Comparison of ENCODE assay signal across 8 mouse cellular contexts in genomic region chr5:110493785-110494184, GRCm38 (mm10). TPM values are rescaled to one million over a fixed set of nuclear protein-coding genes. Genes with fewer than 3 reads are reported as not detected.
DNase-seq lines count a peak whose midpoint lies in the region; ATAC-seq lines count a peak whose summit lies in the region.

No protein-coding gene starts in this region.

- H3K4me3 ChIP-seq in hindbrain, embryonic 15.5 days: no peak overlapping the region

- peak overlapping the region; percentile 26; the same call in 1 of the 2 replicates for H3K4me2 ChIP-seq in hindbrain, embryonic 15.5 days

- H3K4me1 ChIP-seq in hindbrain, embryonic 15.5 days (replicated peaks): peaks cover 12% of the 10 kb centered on the region

- H3K36me3 ChIP-seq in hindbrain, embryonic 15.5 days: no peaks in the 10 kb centered on the region

- DNase-seq in adrenal gland, adult (ENCODE audit: inconsistent age in 2 of 2, low spot score in 1 of 2): peak; percentile 72 to 90
- DNase-seq in cerebellum, postnatal 25 days: peak; percentile 75 to 81
- DNase-seq in frontal cortex, postnatal 25 days (ENCODE audit: low spot score in 2 of 2): peak; percentile 60 to 62
- peak; percentile 70 to 72 for DNase-seq in layer of hippocampus, postnatal 14 days (ENCODE audit: low spot score in 2 of 2)
- peak; percentile 65 for DNase-seq in right cerebral cortex, postnatal 25 days

- peak overlapping the region; percentile 40 for H3K27ac ChIP-seq in hindbrain, embryonic 15.5 days (replicated peaks)

- H3K9ac ChIP-seq in hindbrain, embryonic 15.5 days: 0 out of 2 replicates have a peak overlapping the region, but pooled peaks have one; percentile 2

- WGBS in hindbrain, embryonic 15.5 days: 7% methylated on average over 4 of the region's 4 CpGs

- peak; percentile 82 for ATAC-seq in hindbrain, embryonic 15.5 days (ENCODE audit: low FRiP score, low read depth)
- peak; percentile 84 for ATAC-seq in megakaryocyte-erythroid progenitor cell, adult 5-6 weeks (replicated peaks; ENCODE audit: low FRiP score, low TSS enrichment, poor library complexity, severe bottlenecking)
- no peak for ATAC-seq in erythroid progenitor cell, adult 5-6 weeks (replicated peaks; ENCODE audit: low FRiP score, poor library complexity, severe bottlenecking)

- no peaks in the 10 kb centered on the region for H3K27me3 ChIP-seq in hindbrain, embryonic 15.5 days

- no peaks in the 10 kb centered on the region for H3K9me3 ChIP-seq in hindbrain, embryonic 15.5 days

RNA-seq across cellular contexts. Expression of gene Fbrsl1, which starts 45.5 kb away (rescaled TPM):
- 20.8 and 25.1 TPM in 2 replicates for polyA plus RNA-seq in hindbrain, embryonic 15.5 days (2015; fragmentation: Nextera tagmentation; extraction: Ambion mirVana)
- total RNA-seq in layer of hippocampus, postnatal 14 days (2021): 10 to 100 TPM; 80.9 to 90.8 TPM
- total RNA-seq in megakaryocyte-erythroid progenitor cell, adult 5-6 weeks (2014; fragmentation: Nextera tagmentation): 32.2 and 37.6 TPM in 2 replicates
- 3.1 and 9.8 TPM in 2 replicates for total RNA-seq in megakaryocyte-erythroid progenitor cell, adult 5-6 weeks (2017)
- 12.6 and 32.4 TPM in 2 replicates for total RNA-seq in erythroid progenitor cell, adult 5-6 weeks (2015; ENCODE audit: low replicate concordance)
- 13.6 and 17.1 TPM in 2 replicates for total RNA-seq in erythroid progenitor cell, adult 5-6 weeks (2017; ENCODE audit: low replicate concordance)

RNA-seq across cellular contexts. Expression of gene Galnt9, which starts 50.4 kb away (rescaled TPM):
- polyA plus RNA-seq in hindbrain, embryonic 15.5 days (2015; fragmentation: Nextera tagmentation; extraction: Ambion mirVana): 23.9 and 26.4 TPM in 2 replicates
- 100 to 1,000 TPM in 1 of 2 experiments, 10 to 100 TPM in 1; 95.1 to 106 TPM for total RNA-seq in layer of hippocampus, postnatal 14 days (2021)
- not detected in 2 replicates for total RNA-seq in megakaryocyte-erythroid progenitor cell, adult 5-6 weeks (2014; fragmentation: Nextera tagmentation)
- not detected in 2 replicates for total RNA-seq in megakaryocyte-erythroid progenitor cell, adult 5-6 weeks (2017)
- total RNA-seq in erythroid progenitor cell, adult 5-6 weeks (2015; ENCODE audit: low replicate concordance): 1.7 and 3.2 TPM in 2 replicates
- 0.26 TPM in 1 of 2 replicates, not detected in the other for total RNA-seq in erythroid progenitor cell, adult 5-6 weeks (2017; ENCODE audit: low replicate concordance)

Comparison
In these comparisons a context has a peak if more than half of its experiments do, and no peak if none do; other contexts are left out.
1. RNA of gene Galnt9, which starts 50.4 kb away (total RNA-seq): 95.1 to 106 TPM in layer of hippocampus, postnatal 14 days; 0.26 to 3.2 TPM in erythroid progenitor cell, adult 5-6 weeks and not detected in megakaryocyte-erythroid progenitor cell, adult 5-6 weeks; every median in the first group is over 10 times any median in the second.
2. Peak in every context shown above with its lines, with median percentiles within 50 percentile points of each other: DNase-seq.